Mouse (Mus musculus) right cerebral cortex, adult 2 months (tissue): ENCODE measurements at regions not wholly inside any gene's neighbourhood (a gene's known extent, or its start where the extent isn't known, plus 50 kb on each side); places are given as distances from the start of the nearest gene placed in this dataset.
A peak's percentile ranks its signal among the peaks of the same experiment; 100 is the strongest.

Experiments
- DNase-seq, 2 experiments: peaks; one replicate each; pipeline ENCODE4 v3.0.0; 2021 to 2022; ENCODE audit warnings: low spot score in 2 of 2

- DNase-seq = peak; percentile 25 to 31
Measured at GRCm38 (mm10) chr5:128482617-128483440, 50.0 kb upstream of the Tmem132d start.
